Mouse (Mus musculus) Patski (cell line): ENCODE measurements at regions not wholly inside any gene's neighbourhood (a gene's known extent, or its start where the extent isn't known, plus 50 kb on each side); places are given as distances from the start of the nearest gene placed in this dataset.
A peak's percentile ranks its signal among the peaks of the same experiment; 100 is the strongest.

Experiments used
- ATAC-seq: fragments of 100-300 bp; one replicate; pipeline ENCODE4 v1.8.0; 2021
- CTCF ChIA-PET: fragments of 350-600 bp; sonication (Branson Sonifier 250); formaldehyde crosslinking; loops from one replicate; lab custom pipeline; 2022; ENCODE audit warnings: inconsistent platforms; lab: Charles Lee
- POLR2A ChIA-PET: fragments of 350-600 bp; sonication (Branson Sonifier 250); formaldehyde crosslinking; loops from one replicate; lab custom pipeline; 2022; ENCODE audit warnings: antibody characterized with exemption, inconsistent platforms; lab: Charles Lee
- DNase-seq: peaks from one replicate; pipeline ENCODE4 v3.0.0-alpha.2; 2011; ENCODE audit warnings: low read depth, low spot score
- H3K27me3 ChIP-seq: fragments of 371-371 bp; one replicate; pipeline ENCODE4 v1.5.1; 2021
- CTCF ChIP-seq: fragments of 100-300 bp; IDR thresholded peaks from one replicate; pipeline ENCODE4 v1.5.1; 2021
- in situ Hi-C: fragments of 300-500 bp; cut with MboI; formaldehyde crosslinking; loops from 3 replicates; pipeline ENCODE4 v1.11.1; 2018; ENCODE audit warnings: low pct_unique_long_range_greater_than_20kb, mixed read lengths

GRCm38 (mm10) chr1:159440770-159441169 is 82.8 kb upstream of the Tnr start:
- ATAC-seq (no peak), DNase-seq (no peak)
- ChIA-PET POLR2A (no interaction called here), CTCF (interaction anchor here (1.1 kb wide), 1 partner anchor 148 kb away, joined by 3 read pairs; no protein-coding TSS in a partner anchor)
- TF ChIP-seq CTCF, result no peak
- peaks cover 16% of the 10 kb centered on the region for H3K27me3 ChIP-seq
- in situ Hi-C loops, result no loop called here

GRCm38 (mm10) chr1:159444093-159444492 is 79.5 kb upstream of the Tnr start:
- CTCF ChIA-PET, result interaction anchor here (1.2 kb wide), 1 partner anchor 10 kb away, joined by 3 read pairs; no protein-coding TSS in a partner anchor
- TF ChIP-seq CTCF, result no peak
- no peak for DNase-seq
- POLR2A ChIA-PET, result no interaction called here
- peaks cover 10% of the 10 kb centered on the region for H3K27me3 ChIP-seq
- in situ Hi-C loops, result no loop called here
- ATAC-seq, result no peak

GRCm38 (mm10) chr1:159445465-159445864 is 78.1 kb upstream of the Tnr start:
- in situ Hi-C loops, result no loop called here
- H3K27me3 ChIP-seq, result peaks cover 15% of the 10 kb centered on the region
- no peak for TF ChIP-seq CTCF
- ATAC-seq, result no peak
- ChIA-PET CTCF (no interaction called here), POLR2A (no interaction called here)
- no peak for DNase-seq

- TF ChIP-seq CTCF, result peak; percentile 29
- in situ Hi-C loops, result no loop called here
- POLR2A ChIA-PET, result no interaction called here
- CTCF ChIA-PET, result interaction anchor here (1.2 kb wide), 1 partner anchor 10 kb away, joined by 3 read pairs; no protein-coding TSS in a partner anchor
- peaks cover 22% of the 10 kb centered on the region for H3K27me3 ChIP-seq
- DNase-seq (no peak), ATAC-seq (no peak)
These were observed 72.1 kb upstream of the Tnr start for GRCm38 (mm10) chr1:159451462-159451861.

- no peak for TF ChIP-seq CTCF
- peaks cover 13% of the 10 kb centered on the region for H3K27me3 ChIP-seq
- ChIA-PET POLR2A (no interaction called here), CTCF (no interaction called here)
- DNase-seq, result no peak
- in situ Hi-C loops, result no loop called here
- ATAC-seq, result no peak
These were observed 62.7 kb upstream of the Tnr start for GRCm38 (mm10) chr1:159460876-159461275.

- ATAC-seq, result no peak
- CTCF ChIA-PET, result no interaction called here
- in situ Hi-C loops, result no loop called here
These were observed 52.6 kb upstream of the Tnr start for GRCm38 (mm10) chr1:159470941-159471340.

More at GRCm38 (mm10) chr1:159470941-159471340, 52.6 kb upstream of the Tnr start:
- DNase-seq, result no peak
- POLR2A ChIA-PET, result interaction anchor here (1.8 kb wide), 1 partner anchor 11 kb away, joined by 4 read pairs; no protein-coding TSS in a partner anchor
- peaks cover 33% of the 10 kb centered on the region for H3K27me3 ChIP-seq
- no peak for TF ChIP-seq CTCF
